Mouse (Mus musculus) brain, embryonic 14.5 days (tissue): ENCODE measurements around the gene Bend4. TPM values are rescaled to one million over a fixed set of nuclear protein-coding genes. Genes with fewer than 3 reads are reported as not detected.
A peak's percentile ranks its signal among the peaks of the same experiment; 100 is the strongest.

ENCODE experiments used
- DNase-seq: peaks from one replicate; pipeline ENCODE4 v3.0.0-alpha.2; 2011; ENCODE audit warnings: low read depth
- CTCF ChIP-seq: fragments of 200-500 bp; IDR thresholded peaks from 2 replicates; pipeline ENCODE4 v1.5.1; 2012; ENCODE audit warnings: inconsistent platforms, mild to moderate bottlenecking, moderate library complexity, borderline replicate concordance; ENCODE audit not compliant: insufficient read depth, insufficient read length; ENCODE audit errors: extremely low read depth
- POLR2A ChIP-seq: fragments of 200-500 bp; IDR thresholded peaks from 2 replicates; pipeline ENCODE4 v1.6.1; 2012; ENCODE audit warnings: mild to moderate bottlenecking, inconsistent platforms, borderline replicate concordance; ENCODE audit not compliant: poor library complexity, insufficient read depth, insufficient read length, severe bottlenecking; ENCODE audit errors: extremely low read depth
- polyA plus RNA-seq: library from polyadenylated mRNA; depleted of rRNA; stranded (reverse); fragments of >200 nt; gene quantifications from 2 replicates; pipeline ENCODE4 v1.2.3, GENCODE M21; 2012; rRNA removed

The Bend4 gene
- polyA plus RNA-seq, 1 experiment = 9.5 TPM

- TF ChIP-seq POLR2A = no peak
- TF ChIP-seq CTCF = no peak
- DNase-seq = no peak
Observed at GRCm38 (mm10) chr5:67362931-67363330, 65.2 kb downstream of the Bend4 start.

GRCm38 (mm10) chr5:67362316-67362715 is 65.8 kb downstream of the Bend4 start:
- no peak for TF ChIP-seq POLR2A
- no peak for TF ChIP-seq CTCF
- no peak for DNase-seq

- DNase-seq = peak; percentile 13
Observed at GRCm38 (mm10) chr5:67348949-67349348, 79.2 kb downstream of the Bend4 start.

GRCm38 (mm10) chr5:67347060-67347459 is 81.0 kb downstream of the Bend4 start:
- no peak for TF ChIP-seq CTCF
- no peak for TF ChIP-seq POLR2A
- no peak for DNase-seq

More at GRCm38 (mm10) chr5:67348949-67349348, 79.2 kb downstream of the Bend4 start:
- TF ChIP-seq CTCF (no peak), POLR2A (no peak)

Other genes with a start within 250 kb of the Bend4 start
- 64.7 and 90.7 TPM in 2 replicates for gene Tmem33, start 167.7 kb downstream of the Bend4 start, polyA plus RNA-seq
- gene Slc30a9, start 121.4 kb downstream of the Bend4 start, polyA plus RNA-seq = 68.5 and 70.6 TPM in 2 replicates
- 7.5 and 12.6 TPM in 2 replicates for gene Shisa3, start 179.6 kb upstream of the Bend4 start, polyA plus RNA-seq